Mouse (Mus musculus) embryonic fibroblast, embryonic 13.5 days (primary cell): ENCODE measurements at regions not wholly inside any gene's neighbourhood (a gene's known extent, or its start where the extent isn't known, plus 50 kb on each side); places are given as distances from the start of the nearest gene placed in this dataset.

Experiments
- H3K27ac ChIP-seq: 2 replicates; pipeline ENCODE4 v1.5.1; 2012; ENCODE audit warnings: low read length, control low read depth, inconsistent platforms; ENCODE audit not compliant: insufficient read depth
- H3K4me1 ChIP-seq: 2 replicates; pipeline ENCODE4 v1.6.1; 2011; ENCODE audit warnings: low read length; ENCODE audit not compliant: control insufficient read depth, insufficient read depth
- H3K4me3 ChIP-seq: 2 replicates; pipeline ENCODE4 v1.5.1; 2011; ENCODE audit warnings: mild to moderate bottlenecking, control low read depth, low read length; ENCODE audit not compliant: insufficient read depth
- CTCF ChIP-seq: IDR thresholded peaks from 2 replicates; pipeline ENCODE4 v1.5.1; 2011; ENCODE audit warnings: mild to moderate bottlenecking, control low read depth, low read length, moderate library complexity, borderline replicate concordance; ENCODE audit not compliant: insufficient read depth
- POLR2A ChIP-seq: IDR thresholded peaks from 2 replicates; pipeline ENCODE4 v1.6.1; 2011; ENCODE audit warnings: low read depth, mild to moderate bottlenecking, control low read depth, low read length, moderate library complexity

DNA sequence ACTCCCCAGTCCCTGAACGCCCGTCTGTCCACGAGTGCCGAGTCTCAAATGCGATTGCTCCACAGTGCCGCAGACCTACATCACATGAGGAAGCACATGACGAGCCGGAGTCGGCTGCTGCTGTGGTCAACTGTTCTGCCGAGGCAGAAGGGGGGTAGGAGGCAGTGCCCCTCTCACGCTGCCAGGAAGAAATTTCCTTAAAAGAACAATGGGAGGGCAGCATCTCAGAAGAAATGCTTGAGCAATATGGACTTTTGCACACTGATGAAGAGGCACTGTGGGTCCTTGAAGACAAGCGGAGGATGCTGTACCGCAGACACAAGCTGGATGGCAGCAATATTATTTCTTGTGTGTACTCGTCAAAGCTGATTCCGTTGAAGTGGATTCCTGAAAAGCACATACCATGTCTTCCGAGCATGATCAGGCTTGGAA, 162.6 kb downstream of the Gm11361 start:
- no peak overlapping the region for H3K4me3 ChIP-seq
- TF ChIP-seq POLR2A (no peak), CTCF (no peak)
- peaks cover 12% of the 10 kb centered on the region for H3K4me1 ChIP-seq
- no peak overlapping the region for H3K27ac ChIP-seq

DNA sequence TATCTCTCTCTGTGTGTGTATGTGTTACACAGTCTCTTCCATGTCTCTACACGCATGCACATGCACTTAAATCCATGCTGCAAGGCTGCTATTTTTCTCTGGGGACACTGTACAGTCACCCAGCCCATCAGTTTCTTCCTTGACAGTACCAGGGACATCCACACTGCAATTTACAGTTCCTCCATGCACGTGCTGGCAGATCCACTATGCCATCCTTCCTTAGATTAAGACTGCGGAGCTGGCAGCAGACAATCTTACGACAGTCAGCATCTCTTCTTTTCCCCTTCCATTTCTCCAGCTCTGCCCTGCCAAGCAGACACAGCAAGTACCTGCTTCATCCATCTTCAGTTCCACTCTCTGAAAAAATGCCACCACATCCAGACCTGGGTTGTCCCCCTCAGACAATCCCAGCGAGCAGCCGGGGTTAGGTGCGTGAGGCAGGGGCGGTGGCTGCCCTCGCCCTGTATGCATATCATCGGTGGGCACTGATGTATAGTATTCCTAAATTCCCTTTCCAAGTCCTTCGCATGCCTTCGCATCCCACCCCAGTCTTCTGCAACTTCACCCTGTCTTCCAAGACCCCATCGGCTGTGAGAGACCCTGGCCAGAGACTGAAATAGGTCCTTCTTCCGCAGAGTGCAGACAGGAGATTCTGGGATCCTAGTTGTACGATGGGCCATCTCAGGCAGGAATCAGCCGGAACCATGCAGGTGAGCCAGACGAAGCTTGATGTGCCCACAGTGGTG, 161.8 kb downstream of the Gm11361 start:
- peak overlapping the region; percentile 89 for H3K27ac ChIP-seq
- H3K4me3 ChIP-seq: no peak overlapping the region
- no peak for TF ChIP-seq CTCF
- TF ChIP-seq POLR2A: no peak
- H3K4me1 ChIP-seq: peaks cover 12% of the 10 kb centered on the region

DNA sequence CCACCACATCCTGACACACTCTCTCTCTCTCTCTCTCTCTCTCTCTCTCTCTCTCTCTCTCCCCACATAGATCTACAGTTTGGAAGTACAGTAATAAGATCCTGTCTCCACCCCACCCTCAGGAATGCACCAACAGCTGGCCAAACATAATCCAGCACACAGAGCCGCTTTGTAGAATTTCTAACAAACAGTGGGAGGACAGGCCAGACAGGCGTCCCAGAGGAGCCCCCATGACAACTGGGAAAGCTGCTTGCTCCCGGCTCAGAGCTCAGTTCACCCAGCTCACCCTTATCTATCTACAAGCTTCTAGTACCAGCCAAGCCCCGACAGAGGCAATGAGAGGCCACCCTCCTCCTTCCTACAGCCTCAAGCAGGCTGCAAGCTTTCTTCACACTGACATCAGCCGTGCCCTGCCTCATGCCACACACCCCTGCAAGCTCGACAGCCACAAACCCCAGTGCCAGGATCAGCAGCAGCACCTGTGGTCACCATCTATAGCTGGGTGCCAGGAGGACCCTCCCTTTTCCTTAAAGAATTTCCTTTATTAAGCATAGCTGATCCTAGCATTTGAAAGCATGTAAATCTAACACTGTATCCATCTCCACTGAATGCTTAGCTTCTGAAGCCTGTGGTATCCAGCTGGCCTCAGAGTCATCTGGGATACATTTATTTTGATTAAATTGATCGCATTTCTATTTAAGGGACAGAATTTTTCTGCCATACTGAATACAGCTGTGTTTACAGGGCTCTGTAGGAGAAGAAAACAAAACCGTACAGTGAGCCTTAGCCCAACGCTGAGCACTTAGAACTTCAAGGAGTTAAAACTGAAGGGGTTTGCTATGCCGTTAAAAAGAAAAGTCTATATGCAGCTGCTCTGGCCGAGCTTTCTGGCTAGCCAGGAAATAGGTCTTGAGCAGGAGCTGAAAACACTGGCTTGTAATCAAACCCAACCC, 160.9 kb downstream of the Gm11361 start:
- Histone ChIP-seq H3K4me1 (peaks cover 12% of the 10 kb centered on the region), H3K4me3 (peak overlapping the region; percentile 33), H3K27ac (peak overlapping the region; percentile 89)
- TF ChIP-seq CTCF (no peak), POLR2A (no peak)

DNA sequence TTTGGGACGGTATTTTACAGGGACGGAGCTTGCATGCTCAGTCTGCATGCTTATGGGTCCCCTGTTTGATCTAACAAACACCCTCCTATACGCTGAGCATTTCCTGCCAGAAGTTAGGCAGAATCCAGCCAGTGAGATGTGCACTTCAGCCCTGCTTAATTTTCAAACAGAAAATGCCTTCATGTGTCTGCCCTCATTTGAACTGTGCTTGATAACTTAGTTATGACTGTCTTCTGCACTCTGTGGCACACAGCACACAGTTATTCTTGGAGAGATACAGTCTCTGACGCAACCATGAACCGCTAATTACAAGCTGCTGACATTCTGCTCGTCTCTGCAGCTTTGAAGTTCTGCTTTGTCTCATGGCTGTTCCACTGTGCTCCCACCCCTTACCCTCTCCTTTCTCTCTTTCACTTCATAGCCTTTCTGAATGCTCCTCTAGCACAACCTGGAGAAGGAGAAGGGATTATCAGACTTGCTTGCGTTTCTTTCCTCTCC, 160.2 kb downstream of the Gm11361 start:
- TF ChIP-seq CTCF (no peak), POLR2A (no peak)
- Histone ChIP-seq H3K27ac (peak overlapping the region; percentile 89), H3K4me3 (peak overlapping the region; percentile 33), H3K4me1 (peaks cover 12% of the 10 kb centered on the region)

DNA sequence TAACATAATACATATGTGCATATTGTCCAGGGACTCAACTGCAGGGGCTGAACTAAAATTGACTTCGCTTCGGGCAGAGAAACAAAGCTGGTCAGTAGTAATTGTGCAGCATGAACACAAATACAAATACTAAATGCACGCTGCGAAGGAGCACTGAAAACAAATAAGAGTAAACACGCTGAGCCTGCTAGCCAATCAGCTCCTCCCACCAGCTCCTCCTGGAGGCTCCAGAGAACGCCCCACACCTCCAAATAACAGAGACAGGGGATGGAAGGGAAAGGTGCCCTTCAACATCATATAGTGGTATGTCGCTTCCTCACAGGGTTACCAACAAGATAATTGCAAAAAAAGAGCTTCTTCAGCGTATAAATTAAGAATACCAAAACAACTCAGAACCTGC, 159.6 kb downstream of the Gm11361 start:
- peak overlapping the region; percentile 33; the same call in 1 of the 2 replicates for H3K4me3 ChIP-seq

DNA sequence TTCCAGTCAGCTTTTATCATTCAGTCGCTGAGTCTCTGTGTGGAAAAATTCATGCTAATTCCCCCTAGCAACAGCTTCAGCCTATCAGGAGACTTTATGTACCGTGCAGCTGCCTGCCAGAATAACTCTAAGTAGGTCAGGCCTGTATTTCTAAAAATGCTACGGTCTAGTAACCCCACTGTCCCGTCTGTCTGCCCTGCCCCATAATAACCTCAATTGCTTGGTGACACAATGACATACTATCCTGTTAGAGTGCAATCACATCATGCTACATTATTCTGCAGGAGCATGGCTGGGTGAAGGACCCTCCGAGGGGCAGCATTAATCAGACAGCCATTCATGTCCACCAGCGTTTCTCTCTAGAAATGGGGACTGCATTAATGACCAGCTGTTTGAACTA, 158.9 kb downstream of the Gm11361 start:
- Histone ChIP-seq H3K27ac (no peak overlapping the region), H3K4me1 (peaks cover 12% of the 10 kb centered on the region), H3K4me3 (no peak overlapping the region)
- TF ChIP-seq CTCF: no peak
- TF ChIP-seq POLR2A: no peak

More for the DNA sequence above, 159.6 kb downstream of the Gm11361 start:
- Histone ChIP-seq H3K27ac (peak overlapping the region; percentile 89), H3K4me1 (peaks cover 12% of the 10 kb centered on the region)
- no peak for TF ChIP-seq CTCF
- TF ChIP-seq POLR2A: no peak

DNA sequence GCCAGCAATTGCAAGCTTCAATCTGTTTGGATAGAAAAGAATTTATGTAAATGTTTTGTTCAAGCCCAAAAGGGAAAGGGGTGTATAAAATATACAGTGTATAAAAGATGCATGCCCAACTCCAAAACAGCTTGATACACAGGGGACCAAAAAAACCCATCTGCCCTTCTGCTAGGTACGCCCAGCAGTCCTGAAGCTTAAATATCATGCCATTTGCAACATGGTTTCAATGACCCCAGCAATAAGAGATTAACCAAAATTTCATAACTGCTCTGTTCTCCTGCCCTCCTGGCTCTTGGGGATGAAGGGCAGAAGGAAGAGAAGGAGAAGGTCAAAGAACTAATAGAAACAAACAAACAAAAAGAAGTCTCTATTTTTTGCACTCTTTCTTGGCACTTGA, 158.4 kb downstream of the Gm11361 start:
- H3K4me1 ChIP-seq: peaks cover 12% of the 10 kb centered on the region
- no peak overlapping the region for H3K27ac ChIP-seq
- TF ChIP-seq CTCF: no peak
- no peak overlapping the region for H3K4me3 ChIP-seq

DNA sequence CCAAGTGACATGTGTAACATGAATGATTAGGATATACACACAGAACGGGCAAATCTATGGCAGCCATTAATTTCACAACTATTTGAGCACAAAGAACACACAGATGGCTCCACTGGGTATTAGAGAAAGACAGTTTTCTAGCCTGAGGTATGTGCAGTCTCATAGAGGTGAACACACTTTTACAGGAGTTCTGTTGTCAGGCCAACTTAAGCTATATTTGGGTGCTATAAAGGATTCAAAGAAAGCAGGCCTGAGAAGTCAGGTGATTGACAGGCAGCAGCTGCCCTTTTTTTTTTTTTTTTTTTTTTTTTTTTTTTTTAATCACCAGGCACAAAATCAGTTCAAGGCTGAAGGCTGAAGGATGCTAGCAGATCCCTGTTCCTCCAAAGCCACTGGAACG, 153.0 kb downstream of the Gm11361 start:
- no peak for TF ChIP-seq POLR2A
- no peak for TF ChIP-seq CTCF
- Histone ChIP-seq H3K27ac (no peak overlapping the region), H3K4me3 (no peak overlapping the region), H3K4me1 (0 out of 2 replicates have a peak, but pooled peaks cover 3% of the 10 kb centered on the region)

DNA sequence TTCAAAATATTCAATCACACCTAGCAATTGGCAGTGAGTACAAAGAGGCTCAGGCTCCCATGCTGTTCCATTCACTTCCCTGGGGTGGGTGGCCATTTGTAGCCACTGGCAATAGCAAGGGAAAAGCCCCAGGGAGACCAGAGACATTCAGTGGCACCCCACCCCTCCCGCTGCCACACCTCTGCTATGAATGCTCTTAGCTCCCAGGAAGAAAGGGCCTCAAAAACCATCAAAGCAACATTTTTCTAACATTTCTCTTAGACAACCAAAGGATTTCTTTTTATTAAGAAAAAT, 152.2 kb downstream of the Gm11361 start:
- no peak overlapping the region for H3K27ac ChIP-seq
- H3K4me1 ChIP-seq: 0 out of 2 replicates have a peak, but pooled peaks cover 3% of the 10 kb centered on the region
- no peak overlapping the region for H3K4me3 ChIP-seq
- TF ChIP-seq CTCF (no peak), POLR2A (no peak)
